26 mouse cellular contexts compared by ENCODE assay signal in the genomic region with DNA sequence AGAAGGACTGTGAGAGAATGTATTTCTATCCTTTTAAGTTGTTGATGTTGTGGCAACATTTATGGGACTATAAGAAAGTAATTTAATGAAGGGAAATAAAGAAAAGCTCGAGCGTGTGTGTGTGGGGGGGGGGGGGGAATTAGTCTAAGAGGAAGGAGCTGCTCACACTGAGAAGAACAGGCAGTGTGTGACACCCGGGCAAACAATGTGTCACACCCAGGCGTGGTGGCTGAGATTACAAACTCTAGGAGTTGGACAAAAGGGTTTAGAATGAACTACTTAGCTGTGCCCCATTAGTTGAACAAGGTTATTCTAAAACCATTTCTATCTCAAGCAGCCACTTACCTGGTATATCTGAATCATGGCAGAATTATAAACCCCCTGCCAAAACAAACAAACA. TPM values are rescaled to one million over a fixed set of nuclear protein-coding genes. Genes with fewer than 3 reads are reported as not detected.
"Had no signal": no experiment of that assay in that cellular context is flagged by ENCODE, and none has a peak within 500 bp of the region (broad histone marks: within the 10 kb centered on the region; RNA-seq: fewer than 3 reads in every experiment).

No protein-coding gene starts in this region.

- H3K9ac ChIP-seq: forebrain, postnatal 0 days; heart, embryonic 13.5 days; heart, embryonic 15.5 days; hindbrain, embryonic 13.5 days; hindbrain, embryonic 15.5 days; kidney, embryonic 15.5 days; limb, embryonic 15.5 days; liver, embryonic 12.5 days had no signal

- H3K36me3 ChIP-seq: heart, embryonic 10.5 days; heart, embryonic 13.5 days; heart, embryonic 15.5 days; hindbrain, embryonic 13.5 days; hindbrain, embryonic 15.5 days; kidney, embryonic 15.5 days; limb, embryonic 15.5 days; liver, embryonic 12.5 days had no signal

- DNase-seq: forebrain, postnatal 0 days; gastrocnemius, postnatal 14 days; gastrocnemius, postnatal 36 days; heart, adult 18-20 months; heart, postnatal 14 days; heart, postnatal 36 days; kidney, adult 11 months; kidney, adult 2 months; kidney, adult 9 months; kidney, postnatal 14 days; kidney, postnatal 36 days; layer of hippocampus, adult 9-11 months had no signal

- H3K4me2 ChIP-seq: heart, embryonic 13.5 days; heart, embryonic 15.5 days; hindbrain, embryonic 13.5 days; hindbrain, embryonic 15.5 days; kidney, embryonic 15.5 days; limb, embryonic 15.5 days; liver, embryonic 12.5 days had no signal

- H3K4me3 ChIP-seq: heart, embryonic 10.5 days; heart, embryonic 13.5 days; heart, embryonic 15.5 days; hindbrain, embryonic 13.5 days; hindbrain, embryonic 15.5 days; kidney, embryonic 15.5 days; left cerebral cortex, adult 2 months; limb, embryonic 15.5 days; liver, embryonic 12.5 days had no signal

- H3K9me3 ChIP-seq: heart, embryonic 10.5 days; heart, embryonic 13.5 days; heart, embryonic 15.5 days; hindbrain, embryonic 13.5 days; hindbrain, embryonic 15.5 days; kidney, embryonic 15.5 days; limb, embryonic 15.5 days; liver, embryonic 12.5 days had no signal

- H3K27me3 ChIP-seq: heart, embryonic 13.5 days; heart, embryonic 15.5 days; hindbrain, embryonic 15.5 days; kidney, embryonic 15.5 days; limb, embryonic 15.5 days; liver, embryonic 12.5 days had no signal

- ATAC-seq: forebrain, postnatal 0 days; hindbrain, postnatal 0 days; intestine, embryonic 16.5 days; liver, embryonic 12.5 days had no signal

- H3K4me1 ChIP-seq: heart, embryonic 10.5 days; heart, embryonic 13.5 days; heart, embryonic 15.5 days; hindbrain, embryonic 15.5 days; liver, embryonic 12.5 days had no signal

- H3K27ac ChIP-seq: heart, embryonic 10.5 days; heart, embryonic 13.5 days; heart, embryonic 15.5 days; hindbrain, embryonic 13.5 days; hindbrain, embryonic 15.5 days; hindbrain, postnatal 0 days; kidney, embryonic 15.5 days; kidney, postnatal 0 days; left cerebral cortex, adult 2 months; limb, embryonic 15.5 days; liver, embryonic 12.5 days had no signal

RNA-seq across cellular contexts. Expression of a gene that starts 27.8 kb away (rescaled TPM):
- polyA plus RNA-seq: heart, embryonic 10.5 days; heart, embryonic 13.5 days; limb, embryonic 11.5 days; liver, adult 2 months had no signal
